Mouse (Mus musculus) cortical plate, adult 2 months (tissue): ENCODE measurements at regions not wholly inside any gene's neighbourhood (a gene's known extent, or its start where the extent isn't known, plus 50 kb on each side); places are given as distances from the start of the nearest gene placed in this dataset.

ENCODE experiments used
- H3K27ac ChIP-seq: fragments of 200-500 bp; 2 replicates; pipeline ENCODE4 v1.5.1; 2012; ENCODE audit warnings: low read length, control low read depth, inconsistent platforms; ENCODE audit not compliant: insufficient read depth
- H3K4me1 ChIP-seq: fragments of 200-500 bp; 2 replicates; pipeline ENCODE4 v1.6.1; 2011; ENCODE audit warnings: low read length; ENCODE audit not compliant: control insufficient read depth, insufficient read depth
- H3K4me3 ChIP-seq: fragments of 200-500 bp; 2 replicates; pipeline ENCODE4 v1.5.1; 2011; ENCODE audit warnings: mild to moderate bottlenecking, low read length, control low read depth; ENCODE audit not compliant: insufficient read depth
- CTCF ChIP-seq: fragments of 200-500 bp; IDR thresholded peaks from 2 replicates; pipeline ENCODE4 v1.5.1; 2011; ENCODE audit warnings: mild to moderate bottlenecking, control low read depth, low read length; ENCODE audit not compliant: insufficient read depth; ENCODE audit errors: extremely low read depth
- POLR2A ChIP-seq: fragments of 200-500 bp; IDR thresholded peaks from 2 replicates; pipeline ENCODE4 v1.6.1; 2011; ENCODE audit warnings: mild to moderate bottlenecking, low read length, control low read depth; ENCODE audit not compliant: insufficient read depth; ENCODE audit errors: extremely low read depth

GRCm38 (mm10) chr1:92341846-92342540, 131.7 kb downstream of the Ndufa10 start:
- Histone ChIP-seq H3K4me3 (no peak overlapping the region), H3K27ac (no peak overlapping the region), H3K4me1 (no peaks in the 10 kb centered on the region)
- TF ChIP-seq POLR2A (no peak), CTCF (no peak)

GRCm38 (mm10) chr1:92340644-92341043, 133.0 kb downstream of the Ndufa10 start:
- Histone ChIP-seq H3K4me1 (no peaks in the 10 kb centered on the region), H3K27ac (no peak overlapping the region), H3K4me3 (no peak overlapping the region)
- TF ChIP-seq POLR2A (no peak), CTCF (no peak)

GRCm38 (mm10) chr1:92338589-92338988, 135.1 kb downstream of the Ndufa10 start:
- no peaks in the 10 kb centered on the region for H3K4me1 ChIP-seq
- H3K4me3 ChIP-seq, result no peak overlapping the region
- no peak overlapping the region for H3K27ac ChIP-seq
- TF ChIP-seq CTCF (no peak), POLR2A (no peak)

GRCm38 (mm10) chr1:92337450-92337849, 136.2 kb downstream of the Ndufa10 start:
- TF ChIP-seq POLR2A (no peak), CTCF (no peak)
- no peaks in the 10 kb centered on the region for H3K4me1 ChIP-seq
- H3K27ac ChIP-seq, result no peak overlapping the region
- H3K4me3 ChIP-seq, result no peak overlapping the region

GRCm38 (mm10) chr1:92332248-92332584, 136.7 kb upstream of the Hdac4 start:
- TF ChIP-seq CTCF (no peak), POLR2A (no peak)
- H3K4me1 ChIP-seq, result no peaks in the 10 kb centered on the region
- no peak overlapping the region for H3K4me3 ChIP-seq
- H3K27ac ChIP-seq, result no peak overlapping the region

GRCm38 (mm10) chr1:92331559-92332247, 136.2 kb upstream of the Hdac4 start:
- Histone ChIP-seq H3K4me1 (no peaks in the 10 kb centered on the region), H3K4me3 (no peak overlapping the region), H3K27ac (no peak overlapping the region)
- TF ChIP-seq CTCF, result no peak
- no peak for TF ChIP-seq POLR2A

- H3K4me3 ChIP-seq, result no peak overlapping the region
- no peak overlapping the region for H3K27ac ChIP-seq
- H3K4me1 ChIP-seq, result no peaks in the 10 kb centered on the region
- TF ChIP-seq CTCF, result no peak
- TF ChIP-seq POLR2A, result no peak
These were observed 134.7 kb upstream of the Hdac4 start for GRCm38 (mm10) chr1:92330181-92330580.

GRCm38 (mm10) chr1:92329491-92329890, 134.0 kb upstream of the Hdac4 start:
- TF ChIP-seq POLR2A (no peak), CTCF (no peak)
- H3K27ac ChIP-seq, result no peak overlapping the region
- no peak overlapping the region for H3K4me3 ChIP-seq
- peaks cover 2% of the 10 kb centered on the region for H3K4me1 ChIP-seq

- Histone ChIP-seq H3K27ac (no peak overlapping the region), H3K4me1 (peaks cover 7% of the 10 kb centered on the region), H3K4me3 (no peak overlapping the region)
- TF ChIP-seq POLR2A (no peak), CTCF (no peak)
These were observed 131.6 kb upstream of the Hdac4 start for GRCm38 (mm10) chr1:92327141-92327540.

GRCm38 (mm10) chr1:92325281-92325680, 129.8 kb upstream of the Hdac4 start:
- Histone ChIP-seq H3K4me1 (peaks cover 7% of the 10 kb centered on the region), H3K27ac (no peak overlapping the region), H3K4me3 (no peak overlapping the region)
- TF ChIP-seq CTCF (no peak), POLR2A (no peak)
